Mouse (Mus musculus) limb, embryonic 11.5 days (tissue): ENCODE results near the gene Ccnt1. TPM values are rescaled to one million over a fixed set of nuclear protein-coding genes. Genes with fewer than 3 reads are reported as not detected.

Source experiments
- ATAC-seq: fragments of 200-750 bp; cut with Nextera tagmentation; 2 replicates; pipeline ENCODE4 v1.8.0; 2017; ENCODE audit warnings: low read depth; ENCODE audit not compliant: insufficient number of reproducible peaks, low FRiP score, low TSS enrichment
- DNase-seq: peaks from one replicate; pipeline ENCODE4 v3.0.0-alpha.2; 2015; ENCODE audit warnings: low spot score
- H3K27ac ChIP-seq: fragments of 300-500 bp; sonication (generic); replicated peaks from 2 replicates; pipeline ENCODE4 v1.5.1; 2014; ENCODE audit warnings: low read depth, mild to moderate bottlenecking, low read length
- H3K27me3 ChIP-seq: fragments of 300-500 bp; sonication (generic); 2 replicates; pipeline ENCODE4 v1.6.1; 2014; ENCODE audit warnings: mild to moderate bottlenecking, low read length, mixed read lengths; ENCODE audit not compliant: control insufficient read depth, insufficient read depth
- H3K36me3 ChIP-seq: fragments of 300-500 bp; sonication (generic); 2 replicates; pipeline ENCODE4 v1.6.1; 2014; ENCODE audit warnings: mild to moderate bottlenecking, low read length, moderate library complexity, mixed read lengths; ENCODE audit not compliant: control insufficient read depth, insufficient read depth
- H3K4me1 ChIP-seq: fragments of 300-500 bp; sonication (generic); 2 replicates; pipeline ENCODE4 v1.6.1; 2014; ENCODE audit warnings: low read length, mixed read lengths; ENCODE audit not compliant: control insufficient read depth, insufficient read depth
- H3K4me2 ChIP-seq: fragments of 300-500 bp; sonication (generic); 2 replicates; pipeline ENCODE4 v1.6.1; 2014; ENCODE audit warnings: low read depth, mild to moderate bottlenecking, moderate library complexity; ENCODE audit not compliant: severe bottlenecking
- H3K4me3 ChIP-seq: fragments of 300-500 bp; sonication (generic); 2 replicates; pipeline ENCODE4 v1.5.1; 2014; ENCODE audit warnings: low read depth, low read length
- H3K9ac ChIP-seq: fragments of 300-500 bp; sonication (generic); 2 replicates; pipeline ENCODE4 v1.6.1; 2014; ENCODE audit warnings: mild to moderate bottlenecking, low read length
- H3K9me3 ChIP-seq: fragments of 300-500 bp; sonication (generic); 2 replicates; pipeline ENCODE4 v1.6.1; 2016; ENCODE audit warnings: low read length; ENCODE audit not compliant: control insufficient read depth
- WGBS: fragments of 180-500 bp; shearing (Covaris S2); extraction: QIAGEN DNeasy Blood & Tissue Kit; methylation state at CpG from one replicate; pipeline ENCODE4 v1.1.7; 2014; 5-methylcytosine and 5-hydroxymethylcytosine counted together
- polyA plus RNA-seq: library from polyadenylated mRNA; unstranded; fragments of >200 nt; fragmentation: Nextera tagmentation; extraction: Ambion mirVana; gene quantifications from 2 replicates; pipeline ENCODE4 v1.2.1, GENCODE M21; 2014

Ccnt1 gene
- polyA plus RNA-seq, 1 experiment from 2014 or later = 62.9 TPM

DNA sequence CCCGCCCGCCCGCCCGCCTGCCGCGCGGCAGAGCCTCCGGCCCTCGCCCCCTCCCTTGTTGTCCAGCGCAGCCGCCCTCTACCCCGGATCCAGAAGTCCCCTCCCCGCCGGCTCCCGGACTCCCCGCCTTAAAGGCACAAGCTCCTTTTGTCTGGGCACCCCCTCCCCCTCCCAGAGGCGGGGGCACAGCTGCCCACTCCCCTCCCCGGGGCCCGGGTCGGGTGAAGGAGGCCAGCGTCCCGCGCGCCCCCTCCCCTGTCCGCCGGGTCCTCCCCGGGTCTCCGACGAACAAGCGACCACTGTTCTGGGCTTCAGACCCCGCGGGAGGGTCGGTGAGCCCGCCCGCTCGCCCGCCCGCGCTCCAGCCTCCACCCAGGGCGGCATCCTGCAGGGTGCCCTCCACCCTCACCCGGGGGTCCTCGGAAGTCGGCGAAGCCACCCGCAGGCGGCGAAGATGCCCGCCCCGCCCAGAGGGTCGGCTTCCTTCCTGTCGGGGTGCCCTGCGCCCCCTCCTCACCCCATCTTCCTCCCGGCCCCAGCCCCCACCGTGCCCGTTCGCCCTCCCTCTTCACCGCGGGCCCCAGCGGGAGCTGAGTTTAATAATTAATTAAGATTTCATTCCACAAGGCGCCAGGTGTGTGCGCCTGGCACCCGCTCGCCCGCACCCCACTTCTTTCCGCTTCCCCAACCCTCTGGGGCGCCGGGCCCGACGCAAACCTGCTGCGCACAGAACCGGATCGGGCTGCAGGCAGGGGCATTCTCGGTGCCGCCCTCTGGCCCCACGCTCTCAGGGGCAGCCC, 38.8 kb upstream of the Ccnt1 start, which contains the start of gene Adcy6:
TSS of gene Adcy6 (minus strand) at position 746 of the 800 bp plus-strand sequence.
- under 1% methylated on average over 60 of the region's 75 CpGs for WGBS
- peak; percentile 94 for DNase-seq
- Histone ChIP-seq H3K27me3 (no peaks in the 10 kb centered on the region), H3K27ac (peak within 1 kb of the TSS; percentile 88), H3K9me3 (no peaks in the 10 kb centered on the region), H3K4me1 (peaks cover 19% of the 10 kb centered on the region), H3K36me3 (peaks cover 4% of the 10 kb centered on the region; the same call in 1 of the 2 replicates), H3K4me2 (peak within 1 kb of the TSS; percentile 96), H3K9ac (peak within 1 kb of the TSS; percentile 90), H3K4me3 (peak within 1 kb of the TSS; percentile 88)
- ATAC-seq = peak; percentile 78

DNA sequence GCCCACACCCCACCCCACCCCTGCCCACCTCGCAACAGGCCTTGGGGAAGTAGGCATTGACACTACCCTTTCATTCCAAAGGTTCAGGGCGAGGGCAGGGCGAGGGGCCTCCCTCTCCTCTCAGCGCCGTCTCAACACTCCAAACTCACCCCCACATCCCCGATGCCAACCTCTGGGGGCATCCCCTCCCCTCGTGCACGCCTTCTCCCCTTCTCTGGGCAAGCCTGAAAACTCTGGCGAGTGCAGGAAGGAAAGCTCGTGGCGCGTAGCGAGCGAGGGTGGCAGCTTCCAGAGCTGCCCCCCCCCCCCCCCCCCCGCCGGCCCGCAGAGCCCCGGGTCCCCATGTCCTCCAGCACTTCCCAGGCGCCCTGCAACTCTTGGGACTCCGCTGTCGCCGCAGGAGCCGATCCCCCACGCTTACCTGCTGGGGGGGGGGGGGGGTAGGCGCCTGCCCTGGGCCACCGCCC, 38.1 kb upstream of the Ccnt1 start:
- peaks cover 10% of the 10 kb centered on the region for H3K36me3 ChIP-seq
- H3K4me3 ChIP-seq = peak overlapping the region; percentile 88
- 0% methylated on average over 7 of the region's 26 CpGs for WGBS
- no peaks in the 10 kb centered on the region for H3K27me3 ChIP-seq
- peak overlapping the region; percentile 88 for H3K27ac ChIP-seq
- DNase-seq (peak; percentile 58), ATAC-seq (peak; percentile 33)
- H3K9ac ChIP-seq = peak overlapping the region; percentile 90
- no peaks in the 10 kb centered on the region for H3K9me3 ChIP-seq
- H3K4me2 ChIP-seq = peak overlapping the region; percentile 96
- peaks cover 17% of the 10 kb centered on the region for H3K4me1 ChIP-seq

DNA sequence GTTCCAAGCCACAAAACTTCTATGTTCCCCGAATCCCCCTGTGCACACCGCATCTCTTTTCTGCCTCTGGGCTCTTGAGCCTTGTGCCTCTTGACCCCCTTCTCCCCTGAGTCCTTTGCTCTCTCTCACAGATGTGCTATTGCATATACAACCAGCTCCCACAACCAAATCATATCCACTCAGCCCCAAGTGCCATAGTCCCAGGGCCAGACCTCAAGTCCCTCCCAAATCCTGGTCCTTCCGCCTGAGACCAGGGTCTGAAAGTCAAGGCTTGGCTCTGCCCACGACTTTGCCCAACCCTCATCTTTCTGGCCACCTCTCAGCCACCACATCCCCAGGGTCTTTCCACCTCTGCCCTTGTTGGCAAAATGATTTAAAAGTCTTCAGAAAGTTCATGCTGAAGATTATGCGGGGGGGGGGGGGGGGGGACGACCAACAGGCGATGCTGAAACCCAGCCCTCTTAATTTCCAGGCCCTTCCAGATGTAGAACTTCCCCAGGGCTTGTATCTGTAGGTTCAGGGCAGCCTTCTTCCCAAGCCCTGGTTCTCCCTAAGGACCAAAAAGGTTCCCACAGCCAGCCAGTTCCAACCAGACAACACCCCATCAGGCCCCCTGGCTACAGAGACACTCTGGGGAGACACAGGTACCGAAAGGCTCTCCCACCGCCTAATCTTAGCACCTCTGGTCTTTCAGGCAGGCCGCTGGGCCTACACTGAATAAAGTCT, 37.5 kb upstream of the Ccnt1 start:
- peaks cover 17% of the 10 kb centered on the region for H3K4me1 ChIP-seq
- no peak for DNase-seq

DNA sequence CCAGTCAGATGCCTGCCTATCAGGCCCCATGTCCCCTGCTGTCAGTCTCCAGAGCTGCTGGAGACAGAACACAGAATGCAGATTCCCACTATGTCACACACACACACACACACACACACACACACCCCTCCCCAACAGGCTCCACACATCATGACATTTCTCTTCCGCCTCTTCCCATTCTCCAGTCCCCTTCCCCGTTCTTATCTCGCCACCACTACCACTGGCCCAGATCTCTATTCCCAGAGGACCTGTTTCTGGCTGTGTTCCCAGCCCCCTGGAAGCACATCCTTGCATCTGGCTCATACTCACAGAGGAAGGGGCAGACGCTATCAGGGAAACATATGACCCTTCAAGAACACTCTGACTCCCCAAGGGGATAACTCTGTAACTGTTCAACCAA, 36.8 kb upstream of the Ccnt1 start:
- 46% methylated on average over 4 of the region's 4 CpGs for WGBS
- Histone ChIP-seq H3K4me1 (peaks cover 17% of the 10 kb centered on the region), H3K9ac (peak overlapping the region; percentile 90; the same call in 1 of the 2 replicates), H3K36me3 (peaks cover 17% of the 10 kb centered on the region), H3K27ac (no peak overlapping the region), H3K9me3 (no peaks in the 10 kb centered on the region), H3K4me3 (peak overlapping the region; percentile 88), H3K27me3 (no peaks in the 10 kb centered on the region), H3K4me2 (peak overlapping the region; percentile 96)
- no peak for ATAC-seq
- no peak for DNase-seq

More for the DNA sequence above, 37.5 kb upstream of the Ccnt1 start:
- Histone ChIP-seq H3K9ac (peak overlapping the region; percentile 90), H3K27ac (peak overlapping the region; percentile 88), H3K4me2 (peak overlapping the region; percentile 96), H3K9me3 (no peaks in the 10 kb centered on the region), H3K4me3 (peak overlapping the region; percentile 88), H3K27me3 (no peaks in the 10 kb centered on the region), H3K36me3 (peaks cover 16% of the 10 kb centered on the region)
- WGBS = 23% methylated on average over 9 of the region's 10 CpGs
- ATAC-seq = no peak

DNA sequence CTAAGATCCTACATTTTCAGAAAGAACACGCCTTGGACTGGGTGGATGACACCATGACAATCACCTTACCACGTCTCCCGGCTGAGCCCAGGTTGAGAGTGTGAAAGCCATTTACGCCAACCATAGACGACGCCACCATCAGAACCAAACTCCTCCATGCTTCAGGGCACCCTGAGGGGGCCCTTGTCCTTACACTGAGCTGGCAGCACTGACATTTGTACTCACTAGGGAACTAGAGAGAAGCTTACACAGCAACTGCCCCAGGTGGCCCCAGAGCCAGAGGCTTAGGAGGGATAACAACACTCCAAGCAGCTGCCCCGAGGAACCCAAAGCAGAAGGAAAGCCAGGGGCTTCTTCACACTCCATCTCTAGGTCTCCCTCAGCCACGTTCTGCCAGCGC, 36.0 kb upstream of the Ccnt1 start:
- no peak for DNase-seq
- 59% methylated on average over 9 of the region's 9 CpGs for WGBS
- H3K4me2 ChIP-seq = no peak overlapping the region
- ATAC-seq = no peak
- H3K9me3 ChIP-seq = no peaks in the 10 kb centered on the region
- peaks cover 19% of the 10 kb centered on the region for H3K36me3 ChIP-seq
- peaks cover 17% of the 10 kb centered on the region for H3K4me1 ChIP-seq
- no peak overlapping the region for H3K27ac ChIP-seq
- no peaks in the 10 kb centered on the region for H3K27me3 ChIP-seq
- 0 out of 2 replicates have a peak overlapping the region, but pooled peaks have one; percentile 5 for H3K9ac ChIP-seq
- no peak overlapping the region for H3K4me3 ChIP-seq

DNA sequence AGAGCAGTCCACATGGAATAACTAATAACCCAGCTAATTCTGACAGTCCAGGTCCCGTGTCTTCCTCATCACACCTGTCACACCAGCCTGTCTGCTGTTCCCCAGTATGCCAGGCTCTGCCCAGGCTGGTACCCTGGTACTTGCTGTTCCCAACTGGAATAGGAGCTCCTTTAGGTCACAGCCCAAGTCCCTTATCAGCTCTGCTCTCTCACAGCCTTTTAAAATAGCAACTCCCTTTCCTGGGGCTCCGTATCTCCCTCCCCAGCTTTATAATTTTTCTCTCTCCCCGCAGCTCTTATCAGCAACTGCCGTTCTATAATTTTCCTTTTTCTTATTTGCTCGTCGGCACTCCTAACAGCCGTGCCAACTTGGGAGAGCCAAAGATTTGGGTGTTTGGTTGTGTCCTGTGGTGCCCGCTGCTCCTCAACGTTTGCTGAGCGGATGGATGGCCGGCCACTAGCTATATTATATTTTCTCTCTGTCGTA, 35.4 kb upstream of the Ccnt1 start:
- DNase-seq (no peak), ATAC-seq (no peak)
- Histone ChIP-seq H3K4me2 (no peak overlapping the region), H3K36me3 (peaks cover 21% of the 10 kb centered on the region), H3K4me3 (no peak overlapping the region), H3K9ac (no peak overlapping the region), H3K27me3 (no peaks in the 10 kb centered on the region), H3K9me3 (no peaks in the 10 kb centered on the region), H3K27ac (no peak overlapping the region), H3K4me1 (peaks cover 17% of the 10 kb centered on the region)
- WGBS = 91% methylated on average over 12 of the region's 12 CpGs

DNA sequence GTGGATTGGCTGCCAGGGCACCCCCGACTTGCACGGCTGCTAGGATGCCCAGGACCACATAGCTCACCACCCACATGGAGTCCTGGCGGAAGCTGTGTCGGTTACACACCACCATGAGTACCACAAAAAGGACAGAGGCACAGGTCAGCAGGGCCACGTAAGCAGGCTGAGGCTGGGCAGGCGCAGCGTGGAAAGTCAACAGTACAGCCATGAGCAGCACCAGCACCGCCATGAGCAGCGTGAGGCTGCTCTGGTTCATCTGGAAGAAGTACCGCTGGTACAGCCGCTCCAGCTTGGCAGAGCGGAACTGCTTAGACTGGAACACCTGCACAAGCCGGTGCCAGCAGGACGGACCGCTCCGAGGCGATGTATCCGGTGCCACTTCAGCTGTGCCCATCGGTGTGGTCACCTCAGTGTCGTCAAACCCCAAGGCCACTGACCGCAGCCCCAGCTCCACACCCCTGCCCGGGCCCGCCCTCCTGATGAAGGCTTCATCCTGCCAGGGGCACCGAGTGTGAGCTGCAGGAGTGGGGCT, 33.4 kb upstream of the Ccnt1 start:
- Histone ChIP-seq H3K4me1 (peaks cover 17% of the 10 kb centered on the region), H3K27me3 (no peaks in the 10 kb centered on the region), H3K4me2 (no peak overlapping the region), H3K27ac (no peak overlapping the region), H3K9me3 (no peaks in the 10 kb centered on the region), H3K36me3 (peaks cover 25% of the 10 kb centered on the region), H3K9ac (no peak overlapping the region), H3K4me3 (no peak overlapping the region)
- no peak for ATAC-seq
- WGBS = 94% methylated on average over 24 of the region's 24 CpGs
- no peak for DNase-seq

DNA sequence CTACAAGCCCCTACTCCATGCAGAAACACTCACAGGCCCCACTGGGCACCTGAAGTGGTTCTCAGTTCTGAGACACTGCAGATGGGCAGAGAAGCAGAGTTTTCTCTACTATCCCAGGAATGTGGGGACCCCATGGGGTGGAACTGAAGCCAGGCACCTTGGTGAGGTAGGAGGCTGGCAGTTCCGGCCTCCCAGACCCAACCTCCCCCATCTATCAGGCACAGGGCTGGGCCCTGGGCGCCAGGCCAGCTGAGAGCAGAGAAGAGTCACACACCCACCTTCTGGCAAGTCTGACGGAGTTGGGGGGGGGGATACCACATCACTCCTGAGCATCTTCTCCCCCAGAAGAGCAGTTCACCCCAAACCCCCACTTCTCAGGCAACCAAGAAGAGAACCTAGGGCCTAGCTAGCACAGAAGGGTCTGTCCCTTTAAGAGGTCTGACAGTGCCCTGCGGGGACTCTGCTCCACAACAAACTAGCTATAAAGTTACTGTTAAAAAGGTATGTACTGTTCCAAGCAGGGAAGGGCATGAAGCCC, 32.3 kb upstream of the Ccnt1 start:
- 70% methylated on average over 4 of the region's 4 CpGs for WGBS
- H3K9ac ChIP-seq = no peak overlapping the region
- DNase-seq = no peak
- peaks cover 12% of the 10 kb centered on the region for H3K4me1 ChIP-seq
- no peaks in the 10 kb centered on the region for H3K9me3 ChIP-seq
- no peak overlapping the region for H3K27ac ChIP-seq
- no peak overlapping the region for H3K4me2 ChIP-seq
- peaks cover 30% of the 10 kb centered on the region for H3K36me3 ChIP-seq
- H3K27me3 ChIP-seq = no peaks in the 10 kb centered on the region
- ATAC-seq = no peak
- H3K4me3 ChIP-seq = no peak overlapping the region
